Mouse (Mus musculus): ENCODE measurements around the gene Gm21988.

Gene Gm21988

GRCm38 (mm10) chr11:70215301-70215700 is 24.3 kb downstream of the Gm21988 start:
- peak; percentile 50 to 51 for DNase-seq

- peak in 1 of 2 experiments; percentile 50 for DNase-seq
Observed at GRCm38 (mm10) chr11:70214856-70215209, 24.8 kb downstream of the Gm21988 start.

- peak; percentile 64 to 67 for DNase-seq
Observed at GRCm38 (mm10) chr11:70214191-70214855, 25.3 kb downstream of the Gm21988 start.

- peak; percentile 80 to 86 for DNase-seq
Observed at GRCm38 (mm10) chr11:70213736-70214135, 25.9 kb downstream of the Gm21988 start.

GRCm38 (mm10) chr11:70212896-70213295 is 26.7 kb downstream of the Gm21988 start:
- DNase-seq = peak; percentile 81 to 84

GRCm38 (mm10) chr11:70212423-70212822 is 27.2 kb downstream of the Gm21988 start, which contains the start of gene Slc16a11:
TSS of gene Slc16a11 (plus strand) at chr11:70212752.
- no peak for DNase-seq

- DNase-seq = no peak
Observed at GRCm38 (mm10) chr11:70211972-70212371, 27.7 kb downstream of the Gm21988 start.

- no peak for DNase-seq
Observed at GRCm38 (mm10) chr11:70210681-70211080, 28.9 kb downstream of the Gm21988 start.

GRCm38 (mm10) chr11:70208778-70209388 is 30.7 kb downstream of the Gm21988 start:
- DNase-seq = no peak

- DNase-seq = no peak
Observed at GRCm38 (mm10) chr11:70207283-70207682, 32.3 kb downstream of the Gm21988 start.

GRCm38 (mm10) chr11:70206801-70207200 is 32.8 kb downstream of the Gm21988 start:
- DNase-seq = no peak

GRCm38 (mm10) chr11:70201691-70202090 is 37.9 kb downstream of the Gm21988 start:
- DNase-seq = peak; percentile 86 to 88

- DNase-seq = no peak
Observed at GRCm38 (mm10) chr11:70200036-70200608, 39.5 kb downstream of the Gm21988 start.

GRCm38 (mm10) chr11:70199107-70199506 is 40.5 kb downstream of the Gm21988 start:
- DNase-seq = no peak

- DNase-seq = no peak
Observed at GRCm38 (mm10) chr11:70198332-70198731, 41.3 kb downstream of the Gm21988 start.

- no peak for DNase-seq
Observed at GRCm38 (mm10) chr11:70193354-70194285, 46.0 kb downstream of the Gm21988 start.

- DNase-seq = no peak
Observed at GRCm38 (mm10) chr11:70192157-70192556, 47.5 kb downstream of the Gm21988 start.

GRCm38 (mm10) chr11:70191188-70191587 is 48.4 kb downstream of the Gm21988 start:
- DNase-seq = no peak

- DNase-seq = no peak
Observed at GRCm38 (mm10) chr11:70189319-70190134, 50.1 kb downstream of the Gm21988 start.

Data from cerebellum, postnatal 36 days (tissue).